Mouse (Mus musculus) hindbrain, postnatal 0 days (tissue): ENCODE measurements around the gene Tppp2. TPM values are rescaled to one million over a fixed set of nuclear protein-coding genes. Genes with fewer than 3 reads are reported as not detected.

ENCODE experiments used
- ATAC-seq: fragments of 200-750 bp; cut with Nextera tagmentation; 2 replicates; pipeline ENCODE4 v1.8.0; 2017; ENCODE audit warnings: mild to moderate bottlenecking, moderate TSS enrichment, moderate library complexity
- DNase-seq: peaks from one replicate; pipeline ENCODE4 v3.0.0-alpha.2; 2015; ENCODE audit warnings: low spot score
- H3K27ac ChIP-seq: fragments of 300-500 bp; sonication (generic); 2 replicates; pipeline ENCODE4 v1.5.1; 2014; ENCODE audit warnings: mild to moderate bottlenecking
- H3K27me3 ChIP-seq: fragments of 300-500 bp; sonication (generic); 2 replicates; pipeline ENCODE4 v1.6.1; 2014; ENCODE audit warnings: low read length, mixed read lengths; ENCODE audit not compliant: insufficient read depth
- H3K36me3 ChIP-seq: fragments of 300-500 bp; sonication (generic); 2 replicates; pipeline ENCODE4 v1.6.1; 2014; ENCODE audit warnings: low read length, mixed read lengths; ENCODE audit not compliant: insufficient read depth
- H3K4me1 ChIP-seq: fragments of 300-500 bp; sonication (generic); 2 replicates; pipeline ENCODE4 v1.6.1; 2014; ENCODE audit warnings: antibody characterized with exemption, low read length, mixed read lengths; ENCODE audit not compliant: insufficient read depth
- H3K4me2 ChIP-seq: fragments of 300-500 bp; sonication (generic); 2 replicates; pipeline ENCODE4 v1.6.1; 2014; ENCODE audit warnings: low read depth, mild to moderate bottlenecking, low read length, moderate library complexity, mixed read lengths
- H3K4me3 ChIP-seq: fragments of 300-500 bp; sonication (generic); 2 replicates; pipeline ENCODE4 v1.5.1; 2014; ENCODE audit warnings: low read length
- H3K9ac ChIP-seq: fragments of 300-500 bp; sonication (generic); replicated peaks from 2 replicates; pipeline ENCODE4 v1.6.1; 2014; ENCODE audit warnings: mild to moderate bottlenecking, low read length, moderate library complexity, mixed read lengths
- H3K9me3 ChIP-seq: fragments of 300-500 bp; sonication (generic); 2 replicates; pipeline ENCODE4 v1.6.1; 2016; ENCODE audit warnings: low read length, mixed read lengths
- CTCF ChIP-seq: IDR thresholded peaks from 2 replicates; pipeline ENCODE4 v1.5.1; 2016; ENCODE audit warnings: antibody characterized with exemption, control low read depth, low read depth
- WGBS: fragments of 180-500 bp; shearing (Covaris S2); extraction: QIAGEN DNeasy Blood & Tissue Kit; methylation state at CpG from one replicate; pipeline ENCODE4 v1.1.7; 2014; 5-methylcytosine and 5-hydroxymethylcytosine counted together
- polyA plus RNA-seq: library from polyadenylated mRNA; unstranded; fragments of >200 nt; fragmentation: Nextera tagmentation; extraction: Ambion mirVana; gene quantifications from 2 replicates; pipeline ENCODE4 v1.2.1, GENCODE M21; 2015
- total RNA-seq: library from RNA; depleted of rRNA; stranded (reverse); fragments of >200 nt; gene quantifications from 2 replicates; pipeline ENCODE4 v1.2.3, GENCODE M21; 2014

The Tppp2 gene
- total and polyA plus RNA-seq, 2 experiments from 2014 or later, result not detected

GRCm38 (mm10) chr14:51895071-51895470 is 23.2 kb upstream of the Tppp2 start:
- WGBS, result 79% methylated on average over 14 of the region's 14 CpGs
- Histone ChIP-seq H3K4me1 (no peaks in the 10 kb centered on the region), H3K9ac (no peak overlapping the region), H3K9me3 (no peaks in the 10 kb centered on the region), H3K36me3 (peaks cover 23% of the 10 kb centered on the region), H3K27ac (no peak overlapping the region), H3K27me3 (no peaks in the 10 kb centered on the region), H3K4me2 (no peak overlapping the region), H3K4me3 (no peak overlapping the region)
- no peak for DNase-seq
- TF ChIP-seq CTCF, result no peak
- no peak for ATAC-seq

DNA sequence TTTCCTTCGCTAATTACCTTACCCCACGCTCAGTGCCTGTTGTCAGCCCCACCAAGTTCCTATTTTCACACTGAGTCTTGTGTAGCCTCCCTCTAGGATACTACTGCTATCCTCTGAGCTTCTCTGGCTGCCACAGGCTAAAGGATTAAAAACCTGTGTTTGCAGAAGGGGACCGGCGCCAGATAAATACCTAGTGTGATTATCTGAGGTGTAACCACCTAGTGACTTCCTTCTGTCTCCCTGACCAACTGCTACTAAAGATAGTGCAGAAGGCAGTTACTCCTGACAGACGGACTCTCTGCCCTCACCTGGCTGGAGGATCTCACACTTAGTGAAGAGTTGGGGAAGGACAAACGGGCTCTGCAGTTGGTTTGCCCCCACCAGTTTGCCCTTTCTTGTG is 22.2 kb upstream of the Tppp2 start:
- ATAC-seq, result no peak
- H3K4me2 ChIP-seq, result no peak overlapping the region
- 83% methylated on average over 6 of the region's 6 CpGs for WGBS

GRCm38 (mm10) chr14:51896539-51897170 is 21.6 kb upstream of the Tppp2 start:
- Histone ChIP-seq H3K4me2 (no peak overlapping the region), H3K27ac (no peak overlapping the region), H3K36me3 (peaks cover 9% of the 10 kb centered on the region), H3K9ac (no peak overlapping the region), H3K27me3 (no peaks in the 10 kb centered on the region), H3K4me1 (no peaks in the 10 kb centered on the region), H3K9me3 (no peaks in the 10 kb centered on the region), H3K4me3 (no peak overlapping the region)
- TF ChIP-seq CTCF, result no peak
- ATAC-seq, result no peak
- no peak for DNase-seq
- 73% methylated on average over 8 of the region's 8 CpGs for WGBS

More for the DNA sequence above, 22.2 kb upstream of the Tppp2 start:
- Histone ChIP-seq H3K36me3 (peaks cover 16% of the 10 kb centered on the region), H3K27me3 (no peaks in the 10 kb centered on the region), H3K9ac (no peak overlapping the region), H3K27ac (no peak overlapping the region), H3K4me1 (no peaks in the 10 kb centered on the region), H3K9me3 (no peaks in the 10 kb centered on the region), H3K4me3 (no peak overlapping the region)
- TF ChIP-seq CTCF, result no peak
- DNase-seq, result no peak

GRCm38 (mm10) chr14:51899351-51899750 is 18.9 kb upstream of the Tppp2 start:
- no peak for DNase-seq
- Histone ChIP-seq H3K4me1 (no peaks in the 10 kb centered on the region), H3K9ac (no peak overlapping the region), H3K27me3 (no peaks in the 10 kb centered on the region), H3K9me3 (no peaks in the 10 kb centered on the region), H3K27ac (no peak overlapping the region), H3K36me3 (no peaks in the 10 kb centered on the region), H3K4me2 (no peak overlapping the region), H3K4me3 (no peak overlapping the region)
- TF ChIP-seq CTCF, result no peak
- ATAC-seq, result no peak
- WGBS, result 80% methylated on average over 1 of the region's 1 CpGs

- H3K4me3 ChIP-seq, result no peak overlapping the region
- H3K4me1 ChIP-seq, result no peaks in the 10 kb centered on the region
- H3K27ac ChIP-seq, result no peak overlapping the region
- WGBS, result 59% methylated on average over 9 of the region's 9 CpGs
- TF ChIP-seq CTCF, result peak; percentile 96
- H3K9ac ChIP-seq, result no peak overlapping the region
- H3K4me2 ChIP-seq, result no peak overlapping the region
- ATAC-seq, result peak; percentile 75
- no peaks in the 10 kb centered on the region for H3K9me3 ChIP-seq
- DNase-seq, result peak; percentile 86
- no peaks in the 10 kb centered on the region for H3K27me3 ChIP-seq
- H3K36me3 ChIP-seq, result 0 out of 2 replicates have a peak, but pooled peaks cover 3% of the 10 kb centered on the region
Measured at GRCm38 (mm10) chr14:51902806-51903710, 15.2 kb upstream of the Tppp2 start.

DNA sequence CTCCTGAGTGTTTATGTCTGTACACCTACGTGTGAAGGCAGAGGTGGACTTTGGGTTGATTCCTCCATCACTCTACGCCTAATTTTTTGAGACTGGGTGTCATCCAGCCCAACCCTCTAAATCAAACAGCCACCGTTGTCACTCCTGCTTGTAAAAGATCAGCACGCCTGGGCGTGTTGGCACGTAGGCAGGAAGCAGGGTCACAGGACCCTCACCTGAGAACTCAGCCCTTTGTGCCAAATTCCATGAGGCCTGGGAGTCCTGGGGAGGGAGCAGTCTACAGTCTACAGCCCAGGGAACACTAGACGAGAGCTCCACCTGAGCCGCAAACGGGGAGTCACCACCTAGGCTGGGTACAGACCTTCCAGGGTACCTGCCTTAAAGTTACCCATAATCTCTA is 14.4 kb upstream of the Tppp2 start:
- 88% methylated on average over 9 of the region's 9 CpGs for WGBS
- Histone ChIP-seq H3K27me3 (no peaks in the 10 kb centered on the region), H3K4me2 (no peak overlapping the region), H3K4me3 (no peak overlapping the region), H3K27ac (no peak overlapping the region), H3K36me3 (peaks cover 6% of the 10 kb centered on the region; the same call in 1 of the 2 replicates), H3K9me3 (no peaks in the 10 kb centered on the region), H3K9ac (no peak overlapping the region), H3K4me1 (no peaks in the 10 kb centered on the region)
- DNase-seq (no peak), ATAC-seq (no peak)
- no peak for TF ChIP-seq CTCF

DNA sequence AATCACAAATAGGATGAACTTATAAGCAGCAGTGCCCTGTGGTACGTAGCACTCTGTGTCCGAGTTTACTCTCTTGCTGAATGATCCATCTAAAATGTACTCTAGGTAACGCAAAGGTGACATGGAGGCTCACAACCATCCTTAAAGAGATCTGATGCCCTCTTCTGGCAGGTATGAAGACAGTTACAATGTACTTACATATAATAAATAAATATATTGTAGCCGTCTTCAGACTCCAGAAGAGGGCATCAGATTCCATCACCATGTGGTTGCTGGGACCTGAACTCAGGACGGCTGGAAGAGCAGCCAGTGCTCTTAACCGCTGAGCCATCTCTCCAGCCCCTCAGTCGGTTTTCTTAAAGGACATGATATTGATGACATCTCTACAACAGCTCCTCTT is 13.5 kb upstream of the Tppp2 start:
- 63% methylated on average over 7 of the region's 7 CpGs for WGBS
- DNase-seq (peak; percentile 27), ATAC-seq (peak; percentile 18; the same call in 1 of the 2 replicates)

More for the DNA sequence above, 13.5 kb upstream of the Tppp2 start:
- Histone ChIP-seq H3K9ac (no peak overlapping the region), H3K9me3 (no peaks in the 10 kb centered on the region), H3K4me1 (no peaks in the 10 kb centered on the region), H3K4me2 (no peak overlapping the region), H3K27ac (no peak overlapping the region), H3K27me3 (no peaks in the 10 kb centered on the region), H3K4me3 (no peak overlapping the region), H3K36me3 (peaks cover 9% of the 10 kb centered on the region; the same call in 1 of the 2 replicates)
- peak; percentile 61 for TF ChIP-seq CTCF
